Mouse (Mus musculus): ENCODE results near the gene Slc25a45.

The Slc25a45 gene

DNA sequence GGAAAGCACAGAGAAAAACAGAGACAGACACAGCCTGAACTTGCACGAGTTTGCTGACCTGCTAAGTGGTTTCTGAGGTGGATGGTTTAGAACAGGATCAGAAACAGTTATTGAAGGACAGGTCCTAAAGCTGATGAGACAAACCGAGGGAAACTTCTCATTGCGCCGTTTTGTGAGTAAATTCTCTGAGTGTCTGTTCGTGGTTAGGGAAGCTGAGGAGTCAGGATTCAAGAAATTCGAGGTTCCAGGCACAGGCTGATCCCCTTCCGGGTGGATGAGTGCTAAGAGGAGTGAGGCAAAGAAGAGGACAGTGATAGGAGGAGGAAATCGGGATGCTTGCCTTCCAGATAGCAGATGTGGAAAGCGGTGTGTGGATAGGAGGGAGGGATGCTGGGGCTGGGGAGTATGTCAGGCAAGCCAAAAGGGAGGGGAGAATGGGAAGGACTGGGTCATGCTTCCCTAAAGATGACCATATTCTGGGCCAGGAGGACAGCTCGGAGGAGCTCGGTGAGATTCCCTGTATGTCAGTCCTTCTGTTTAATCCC, 47.8 kb downstream of the Slc25a45 start:
- in situ Hi-C loops (cut with MseI, MboI): no loop called here

DNA sequence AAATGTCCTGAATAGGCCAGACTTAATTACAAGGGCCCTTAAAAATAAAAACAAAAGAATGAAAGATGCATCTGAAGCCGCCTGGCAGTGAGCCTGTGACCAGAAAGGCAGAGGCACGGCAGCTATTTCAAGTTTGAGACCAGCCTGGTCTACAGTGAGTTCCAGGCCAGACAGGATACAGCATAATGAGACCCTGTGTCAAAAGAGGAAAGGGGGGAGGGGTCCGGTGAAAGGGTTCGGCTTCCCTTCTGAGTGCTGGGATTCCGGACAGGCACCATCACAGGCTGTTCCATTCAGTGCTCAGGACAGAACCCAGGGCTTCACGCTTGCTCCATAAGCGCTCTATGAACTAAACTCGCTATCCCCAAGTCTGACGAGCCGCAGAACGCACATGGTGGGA, 49.4 kb downstream of the Slc25a45 start:
- in situ Hi-C loops (cut with MseI, MboI): no loop called here

DNA sequence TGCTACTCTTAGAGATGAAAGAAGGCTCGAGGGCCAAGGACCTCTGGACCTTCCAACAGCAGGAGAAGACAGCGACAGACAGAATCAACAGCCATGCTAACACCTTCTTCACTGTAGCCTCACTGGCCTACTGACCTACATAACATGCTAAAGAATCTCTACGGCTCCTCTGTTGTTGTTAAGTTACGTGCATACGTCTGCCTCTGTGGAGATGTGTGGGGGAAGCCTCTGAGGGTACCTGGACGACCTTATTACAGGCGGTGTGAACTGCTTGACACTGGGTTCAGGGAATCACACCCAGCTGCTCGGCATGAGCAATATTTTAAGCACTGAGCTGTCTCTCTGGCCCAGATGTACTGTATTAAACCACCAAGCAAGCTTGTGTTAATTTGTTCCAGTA, 49.9 kb downstream of the Slc25a45 start:
- in situ Hi-C loops (cut with MseI, MboI): no loop called here

DNA sequence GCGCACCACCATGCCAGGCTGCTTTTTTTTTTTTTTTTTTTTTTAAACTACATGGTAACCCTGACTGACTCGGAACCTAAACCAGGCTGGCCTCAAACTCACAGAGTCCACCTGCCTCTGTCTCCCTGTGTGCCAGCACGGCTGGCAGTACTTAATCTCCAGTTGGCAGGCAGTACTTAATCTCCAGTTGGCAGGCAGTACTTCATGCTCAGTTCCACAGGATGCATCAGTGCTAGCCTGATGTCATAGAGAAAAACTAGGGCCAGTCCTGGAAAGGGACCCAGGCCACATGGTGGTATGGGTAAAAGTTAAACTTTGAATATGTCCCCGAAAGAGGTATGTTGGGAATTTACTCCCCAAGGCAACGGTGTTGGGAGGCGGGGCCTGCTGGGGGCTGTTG, 50.5 kb downstream of the Slc25a45 start:
- in situ Hi-C loops (cut with MseI, MboI): no loop called here

DNA sequence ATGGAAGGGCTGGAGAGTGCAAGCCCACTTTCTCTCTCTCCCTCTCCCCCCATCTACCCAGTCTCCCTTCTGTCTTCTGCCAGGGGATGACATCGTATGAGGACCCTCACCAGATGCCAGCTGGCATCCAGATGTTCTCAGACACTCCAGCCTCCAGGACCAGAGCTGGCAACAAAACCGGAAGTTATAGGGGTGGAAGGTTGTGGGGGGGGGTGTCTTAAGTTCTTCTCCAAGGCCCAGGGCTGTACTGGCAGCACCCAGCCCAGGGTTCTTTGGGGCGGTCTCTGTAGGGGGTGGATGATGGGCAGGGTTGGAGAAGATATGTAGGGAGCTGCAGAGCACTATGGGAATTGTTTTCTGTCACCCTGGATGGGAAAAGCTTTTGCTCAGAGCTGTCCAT, 50.9 kb downstream of the Slc25a45 start:
- in situ Hi-C loops (cut with MseI, MboI): no loop called here

DNA sequence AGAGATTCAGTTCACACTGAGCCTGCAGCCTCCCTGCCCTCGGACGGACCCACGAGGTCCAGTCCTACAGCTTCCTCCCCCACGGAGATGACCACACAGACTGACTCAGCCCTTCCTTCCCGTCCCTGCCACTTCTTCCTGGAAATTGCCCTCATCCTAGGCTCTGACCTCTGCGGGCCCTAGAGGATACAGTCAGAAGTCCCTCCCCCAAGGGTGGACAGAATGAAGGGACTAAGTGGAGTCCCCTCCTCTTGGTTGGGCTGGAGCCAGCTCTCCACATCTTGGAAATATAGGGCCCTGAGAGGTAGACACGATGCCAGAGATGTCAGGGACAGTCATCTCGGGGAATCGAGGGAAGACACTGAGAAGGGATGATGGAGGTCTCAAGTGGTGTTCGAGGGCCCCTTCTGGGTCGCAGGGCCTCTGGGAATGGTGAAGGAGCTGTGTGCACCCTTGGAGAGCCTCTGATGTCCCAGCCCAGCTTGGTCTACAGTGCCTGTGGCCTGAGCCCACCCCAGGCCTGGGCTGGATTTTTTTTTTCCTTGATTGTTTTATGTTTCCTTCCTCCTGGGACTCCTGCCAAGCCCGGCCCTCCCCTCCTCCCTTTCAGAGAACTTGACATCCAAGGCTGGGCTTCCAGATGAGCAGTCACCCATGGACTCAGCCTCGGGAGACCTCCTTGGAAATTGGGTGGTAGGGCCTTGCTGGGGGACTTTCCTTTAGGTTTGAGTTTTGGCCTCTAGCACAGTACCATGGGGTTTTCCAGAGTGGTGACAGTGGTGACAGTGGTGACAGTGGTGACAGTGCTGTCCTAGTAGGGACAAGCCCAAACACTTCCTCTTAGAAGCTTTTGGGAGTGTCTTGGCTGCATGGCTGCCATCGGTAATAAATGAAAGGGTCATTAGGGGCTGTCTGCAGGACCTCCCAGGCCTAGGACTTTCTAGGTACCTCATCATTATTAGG, 52.3 kb downstream of the Slc25a45 start:
- in situ Hi-C loops (cut with MseI, MboI): no loop called here

DNA sequence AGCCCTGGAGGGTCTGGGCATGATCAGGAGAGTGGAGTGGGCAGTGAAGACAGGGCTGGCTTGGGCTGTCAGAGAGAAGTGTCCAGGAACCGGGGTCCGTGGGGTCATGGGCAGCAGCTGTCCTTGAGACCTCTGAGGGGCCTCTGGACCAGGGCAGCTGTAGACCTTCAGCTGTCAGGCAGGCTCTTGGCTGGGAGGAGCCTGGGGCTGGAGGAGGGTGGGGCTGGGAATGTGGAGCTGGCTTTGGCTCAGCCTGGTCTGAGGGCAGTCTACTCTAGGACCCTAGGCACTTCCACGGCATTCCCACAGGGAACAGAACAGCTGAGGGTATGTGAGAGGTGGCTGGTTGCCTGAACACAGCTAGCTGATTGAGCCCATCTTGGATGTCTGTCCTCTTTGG, 57.7 kb downstream of the Slc25a45 start:
- in situ Hi-C loops (cut with MseI, MboI): no loop called here
